ENCODE assay signal across 8 mouse cellular contexts in genomic region chr3:105808179-105809037, GRCm38 (mm10). TPM values are rescaled to one million over a fixed set of nuclear protein-coding genes. Genes with fewer than 3 reads are reported as not detected.
DNase-seq lines count a peak whose midpoint lies in the region; ATAC-seq lines count a peak whose summit lies in the region.

No protein-coding gene starts in this region.

- intact Hi-C loops in heart, postnatal 25 days (cut with DNase I): no loop called here
- intact Hi-C loops in left cerebral cortex, postnatal 25 days (cut with DNase I): no loop called here

- peak; percentile 62 for ATAC-seq in megakaryocyte, adult 5-6 weeks (ENCODE audit: poor library complexity, severe bottlenecking)

- peak; percentile 92 for DNase-seq in heart, adult 11 months
- no peak for DNase-seq in heart, postnatal 25 days (ENCODE audit: low spot score)
- DNase-seq in adrenal gland, postnatal 10 days: peak; percentile 51
- peak; percentile 13 for DNase-seq in induced T-regulatory cell, adult 2 months (ENCODE audit: low read depth)
- DNase-seq in urinary bladder, adult 2 months (ENCODE audit: low spot score): no peak
- no peak for DNase-seq in right cerebral cortex, postnatal 14 days
- DNase-seq in left cerebral cortex, postnatal 25 days (ENCODE audit: low spot score in 2 of 2): no peak

RNA-seq across cellular contexts. Expression of gene Rap1a, which starts 7.3 kb away (rescaled TPM):
- 100 to 1,000 TPM; 103 to 105 TPM for total RNA-seq in heart, postnatal 25 days (2021)
- total RNA-seq in adrenal gland, postnatal 10 days (2021): 100 to 1,000 TPM; 167 to 181 TPM
- 278 and 301 TPM in 2 replicates for total RNA-seq in megakaryocyte, adult 5-6 weeks (2015)
- total RNA-seq in megakaryocyte, adult 5-6 weeks (2017): 210 and 223 TPM in 2 replicates
- polyA plus RNA-seq in urinary bladder, adult 2 months (2012; rRNA removed): 91.4 and 106 TPM in 2 replicates
- total RNA-seq in left cerebral cortex, postnatal 25 days (2021): 10 to 100 TPM; 71.5 to 76.4 TPM

Comparison
In these comparisons a context has a peak if more than half of its experiments do, and no peak if none do; other contexts are left out.
1. DNase-seq: peak in heart, adult 11 months (single experiment), adrenal gland, postnatal 10 days (single experiment) and induced T-regulatory cell, adult 2 months (single experiment); none in heart, postnatal 25 days (single experiment), urinary bladder, adult 2 months (single experiment), right cerebral cortex, postnatal 14 days (single experiment) and left cerebral cortex, postnatal 25 days (0 of 2).